Mouse (Mus musculus): Measurements from ENCODE around the gene Slc34a2. TPM values are rescaled to one million over a fixed set of nuclear protein-coding genes. Genes with fewer than 3 reads are reported as not detected.

Slc34a2 gene
- 0.98 TPM for total RNA-seq (2023)

GRCm38 (mm10) chr5:53037781-53038180, at the start of gene Slc34a2:
Gene Slc34a2, plus strand, starts transcription at chr5:53038081.

Other genes starting within 250 kb of the Slc34a2 start
- 64.8 TPM for gene Anapc4, start 204.1 kb upstream of the Slc34a2 start, total RNA-seq (2023)
- 0.21 TPM for gene Sel1l3, start 175.8 kb downstream of the Slc34a2 start, total RNA-seq (2023)
- gene Smim20, start 229.0 kb downstream of the Slc34a2 start, total RNA-seq (2023), result 36.2 TPM

Measured in CD4-positive naive resting alpha-beta T cell, adult 57 days (primary cell).